Mouse (Mus musculus) urinary bladder, postnatal 14 days (tissue): ENCODE data around the gene Dsn1.

Experiments
- DNase-seq: peaks from one replicate; pipeline ENCODE4 v3.0.0; 2021; ENCODE audit warnings: low spot score

Gene Dsn1

DNA sequence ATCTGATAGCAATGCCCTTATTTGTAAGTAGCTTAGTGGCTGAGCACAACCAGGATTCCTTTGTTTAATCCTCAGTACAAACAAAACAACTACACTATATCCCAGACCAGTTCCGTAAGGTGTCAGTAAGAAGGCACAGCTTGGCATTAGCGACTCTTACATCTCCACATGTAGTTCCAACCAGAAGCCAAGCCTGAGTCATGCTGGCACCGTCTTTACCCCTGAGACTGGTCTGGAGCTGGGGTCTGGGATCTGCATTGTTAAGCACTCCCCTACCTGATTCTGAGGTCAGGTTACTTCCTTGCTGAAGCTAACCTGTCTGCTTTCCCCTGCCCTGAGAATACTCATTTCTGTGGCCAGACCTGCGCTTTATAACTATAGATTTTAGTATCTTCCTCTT, 38.5 kb downstream of the Dsn1 start:
- DNase-seq: no peak

DNA sequence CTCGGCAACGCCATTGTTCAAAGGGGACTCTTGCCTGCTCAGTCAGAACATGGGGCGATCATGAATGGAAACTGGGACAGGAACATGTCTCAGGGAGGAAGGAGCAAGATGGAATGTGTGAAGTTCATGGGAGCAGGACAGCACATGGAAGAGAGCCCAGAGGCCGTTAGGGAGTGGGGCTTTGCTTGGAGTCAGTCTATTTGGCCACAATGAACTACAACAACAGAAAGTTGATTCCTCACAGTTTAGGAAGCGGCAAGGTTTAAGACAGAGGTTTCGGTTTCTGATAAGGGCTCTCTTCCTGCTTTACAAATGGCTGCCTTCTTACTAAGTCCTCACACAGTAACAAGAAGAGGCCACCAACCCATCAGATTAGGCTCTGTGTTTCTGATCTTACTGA, 39.6 kb downstream of the Dsn1 start:
- DNase-seq: no peak

DNA sequence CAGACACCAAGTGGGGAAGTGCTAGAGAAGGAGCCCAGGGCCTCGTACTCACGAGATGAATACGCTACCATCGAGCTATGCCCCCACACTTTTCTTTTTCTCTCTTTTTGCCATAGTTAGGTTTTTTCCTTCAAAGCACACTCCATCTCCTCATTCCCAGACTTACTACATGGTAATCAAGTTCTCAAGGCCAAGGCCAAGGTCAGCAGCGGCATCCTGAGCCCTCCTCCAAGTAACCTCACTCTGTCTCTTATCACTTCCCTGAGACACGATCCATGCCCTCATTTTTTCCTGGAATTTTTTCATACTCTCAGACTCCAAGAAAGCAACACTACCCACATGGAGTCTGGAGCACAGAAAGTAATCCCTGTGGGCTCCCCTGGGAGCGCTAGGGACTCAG, 43.1 kb downstream of the Dsn1 start:
- DNase-seq: no peak

DNA sequence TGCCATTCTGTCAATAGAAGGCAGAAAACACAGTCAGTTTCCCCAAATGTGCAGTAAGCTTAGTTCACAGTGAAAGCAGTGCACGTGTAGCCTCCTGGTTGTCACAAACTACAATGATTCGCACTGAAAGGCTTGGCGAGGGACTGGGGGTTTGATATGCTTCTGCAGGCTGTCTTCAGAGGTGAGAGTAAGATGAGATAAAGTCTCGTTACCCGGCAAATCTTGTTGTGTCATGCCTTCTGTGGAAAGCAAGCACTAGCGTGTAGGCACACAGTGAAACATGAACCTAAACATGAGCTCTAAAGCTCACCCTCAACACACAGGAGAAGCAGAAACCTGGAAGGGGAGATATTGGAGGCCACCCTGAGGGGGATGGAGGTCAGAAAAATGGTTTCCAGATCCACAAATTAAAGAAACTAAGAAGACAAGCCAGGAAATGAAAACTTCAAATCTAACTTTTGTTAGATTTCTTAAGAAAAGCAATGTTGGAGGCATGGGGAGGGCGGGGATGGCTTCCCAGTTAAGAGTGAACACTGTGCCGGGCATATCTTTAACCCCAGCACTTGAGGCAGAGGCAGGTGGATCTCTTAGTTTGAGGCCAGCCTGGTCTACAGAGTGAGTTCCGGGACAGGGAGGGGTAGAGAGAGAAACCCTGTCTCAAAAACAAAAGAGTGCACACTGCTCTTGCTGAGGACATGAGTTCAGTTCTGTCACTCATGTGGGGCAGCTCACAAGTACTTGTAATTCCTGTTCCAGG, 48.3 kb downstream of the Dsn1 start:
- no peak for DNase-seq

DNA sequence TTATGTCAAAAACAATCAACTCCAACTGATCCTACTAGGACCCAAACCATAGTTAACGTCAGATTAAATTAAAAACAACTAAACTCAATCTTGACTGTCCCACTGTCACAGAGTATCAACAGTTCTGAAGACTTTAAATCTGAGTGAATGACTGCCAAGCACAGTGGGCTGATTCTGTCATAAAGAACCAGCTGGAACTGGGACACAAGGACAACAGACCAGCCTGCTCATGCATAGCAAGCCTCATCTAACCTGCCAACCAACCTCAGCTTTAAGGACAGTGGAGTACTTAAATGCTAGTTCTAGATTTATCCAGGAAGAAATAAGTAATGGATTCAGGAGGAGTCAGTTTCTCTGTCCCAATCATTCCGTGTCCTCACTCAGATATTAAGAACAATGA, 49.9 kb downstream of the Dsn1 start:
- no peak for DNase-seq

GRCm38 (mm10) chr2:156956306-156956705, 50.6 kb downstream of the Dsn1 start:
- DNase-seq: no peak

GRCm38 (mm10) chr2:156954463-156954862, 52.5 kb downstream of the Dsn1 start:
- no peak for DNase-seq

DNA sequence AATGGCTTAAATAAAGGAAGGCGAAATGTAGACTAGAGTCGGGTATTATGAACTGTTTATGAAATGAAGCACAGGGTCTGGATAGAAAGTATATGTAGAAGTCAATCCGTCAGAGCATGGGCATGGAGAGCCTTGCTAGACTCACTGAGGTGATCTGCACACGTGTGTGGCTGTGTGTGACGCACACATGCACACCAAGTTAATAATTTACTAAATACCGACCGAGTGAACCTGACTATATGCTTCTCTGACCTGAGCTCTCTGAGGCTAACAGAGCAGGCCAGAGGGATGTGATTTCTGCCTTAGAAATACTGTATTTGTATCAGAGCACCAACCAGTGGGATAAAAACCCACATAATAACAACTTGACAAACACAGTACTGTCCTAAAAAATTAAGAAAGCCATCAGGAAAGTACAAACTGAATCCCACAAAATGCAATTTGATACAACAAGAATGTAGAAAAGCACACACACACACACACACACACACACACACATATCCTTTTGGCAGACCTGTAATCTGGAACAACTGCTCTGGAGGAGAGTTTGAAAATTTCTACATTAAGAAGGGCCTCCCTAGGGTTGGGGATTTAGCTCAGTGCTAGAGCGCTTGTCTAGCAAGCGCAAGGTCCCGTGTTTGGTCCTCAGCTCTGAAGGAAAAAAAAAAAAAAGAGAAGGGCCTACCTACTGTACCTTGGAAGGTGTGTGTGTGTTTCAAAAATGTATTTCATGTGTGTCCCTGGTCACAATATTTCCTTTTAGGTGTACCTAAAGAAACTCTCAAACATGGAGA, 55.5 kb downstream of the Dsn1 start:
- DNase-seq: no peak

DNA sequence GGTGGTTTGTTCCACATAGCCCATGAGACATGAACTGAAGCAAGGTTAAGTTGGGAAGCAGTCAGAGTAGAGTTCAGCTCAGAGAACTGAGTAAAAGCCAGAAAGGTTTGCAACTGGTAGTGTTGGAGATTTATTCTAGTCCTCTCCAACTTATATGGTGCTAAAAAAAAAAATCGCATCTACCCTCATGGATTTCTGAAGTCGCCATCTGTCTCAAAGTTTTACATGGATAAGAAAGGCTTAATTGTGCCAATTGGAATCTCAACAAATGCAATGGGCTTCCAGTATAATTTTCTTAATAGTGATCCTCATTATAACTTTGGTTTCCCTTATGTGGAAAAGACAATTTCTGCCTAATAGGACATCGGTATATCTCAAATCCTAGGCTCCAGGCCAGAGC, 56.1 kb downstream of the Dsn1 start:
- DNase-seq: no peak
